Mouse (Mus musculus): ENCODE data around the gene I830077J02Rik.

- TF ChIP-seq NELFE (IDR thresholded peaks at IDR 0.05; ENCODE audit: low read depth, low read length) = no peak
- no peak for TF ChIP-seq MXI1 (IDR thresholded peaks at IDR 0.05; ENCODE audit: low read depth, low read length)
- TF ChIP-seq POLR2AphosphoS2 (IDR thresholded peaks at IDR 0.05; ENCODE audit: low read length) = no peak
- TF ChIP-seq POLR2AphosphoS5 (IDR thresholded peaks at IDR 0.05; ENCODE audit: borderline replicate concordance, low read depth, low read length) = no peak
- TF ChIP-seq CTCF (IDR thresholded peaks at IDR 0.05 in 2 of 3, conservative IDR thresholded peaks at IDR 0.05 in 1 of 3; ENCODE audit: control insufficient read depth in 1 of 3, insufficient read depth in 1 of 3, low read depth in 2 of 3, low read length in 3 of 3, poor library complexity in 1 of 3, severe bottlenecking in 1 of 3) = no peak
These were observed 10.5 kb downstream of the I830077J02Rik start for GRCm38 (mm10) chr3:105921959-105922358.

Measured in MEL (cell line).